Mouse (Mus musculus): ENCODE results near the gene Olfml3. TPM values are rescaled to one million over a fixed set of nuclear protein-coding genes. Genes with fewer than 3 reads are reported as not detected.

Olfml3 gene
- total RNA-seq (2014; rRNA removed) (7.7 and 10.8 TPM in 2 replicates), polyA plus RNA-seq (2015; fragmentation: Nextera tagmentation; extraction: Ambion mirVana) (7.8 and 10.1 TPM in 2 replicates)

- Histone ChIP-seq H3K4me2 (ENCODE audit: low read depth, low read length) (peak within 1 kb of the TSS; percentile 48), H3K27ac (peak within 1 kb of the TSS; percentile 69), H3K9ac (replicated peaks; ENCODE audit: low read length) (0 out of 2 replicates have a peak within 1 kb of the TSS, but pooled peaks have one; percentile 24), H3K27me3 (ENCODE audit: insufficient read depth, low read length) (no peaks in the 10 kb centered on the region), H3K9me3 (ENCODE audit: low read length) (no peaks in the 10 kb centered on the region), H3K4me1 (ENCODE audit: insufficient read depth, low read length) (peaks cover 35% of the 10 kb centered on the region), H3K36me3 (ENCODE audit: insufficient read depth, low read length) (0 out of 2 replicates have a peak, but pooled peaks cover 5% of the 10 kb centered on the region), H3K4me3 (ENCODE audit: low read length) (peak within 1 kb of the TSS; percentile 8)
- DNase-seq (ENCODE audit: low spot score) (peak; percentile 95), ATAC-seq (peak; percentile 64)
- under 1% methylated on average over 18 of the region's 18 CpGs for WGBS
- TF ChIP-seq CTCF (IDR thresholded peaks at IDR 0.05; ENCODE audit: low read depth): peak; percentile 91
These were observed at the start of gene Olfml3 for GRCm38 (mm10) chr3:103737778-103738571. Gene Olfml3 (minus strand): TSS chr3:103738001.

DNA sequence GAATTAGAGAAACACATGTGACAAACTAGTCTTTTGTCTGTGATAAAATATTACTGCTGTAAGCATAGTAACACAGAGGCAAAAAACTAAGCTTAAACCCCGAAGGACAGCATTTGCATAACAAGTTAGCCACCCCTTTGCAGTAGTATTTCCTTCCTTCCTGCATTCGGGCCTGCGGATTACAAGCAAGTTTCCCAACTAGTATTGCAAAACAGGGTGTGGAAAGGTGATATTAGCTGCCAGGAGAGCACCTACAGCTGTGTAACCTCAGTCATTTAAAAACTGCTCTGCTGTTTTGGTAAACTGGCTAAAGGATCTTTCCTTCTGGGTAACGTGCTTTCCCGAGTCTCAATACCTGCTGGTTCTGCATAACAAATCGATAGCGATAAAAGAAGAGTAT is 49.4 kb upstream of the Olfml3 start:
- 68% methylated on average over 7 of the region's 7 CpGs for WGBS
- no peaks in the 10 kb centered on the region for H3K36me3 ChIP-seq (ENCODE audit: insufficient read depth, low read length)
- ATAC-seq (no peak), DNase-seq (ENCODE audit: low spot score) (no peak)
- TF ChIP-seq CTCF (IDR thresholded peaks at IDR 0.05; ENCODE audit: low read depth): no peak
- H3K4me3 ChIP-seq (ENCODE audit: low read length): no peak overlapping the region
- no peak overlapping the region for H3K4me2 ChIP-seq (ENCODE audit: low read depth, low read length)
- no peak overlapping the region for H3K27ac ChIP-seq
- no peaks in the 10 kb centered on the region; the same call in 1 of the 2 replicates for H3K4me1 ChIP-seq (ENCODE audit: insufficient read depth, low read length)
- no peaks in the 10 kb centered on the region for H3K27me3 ChIP-seq (ENCODE audit: insufficient read depth, low read length)
- H3K9ac ChIP-seq (replicated peaks; ENCODE audit: low read length): no peak overlapping the region
- no peaks in the 10 kb centered on the region for H3K9me3 ChIP-seq (ENCODE audit: low read length)

DNA sequence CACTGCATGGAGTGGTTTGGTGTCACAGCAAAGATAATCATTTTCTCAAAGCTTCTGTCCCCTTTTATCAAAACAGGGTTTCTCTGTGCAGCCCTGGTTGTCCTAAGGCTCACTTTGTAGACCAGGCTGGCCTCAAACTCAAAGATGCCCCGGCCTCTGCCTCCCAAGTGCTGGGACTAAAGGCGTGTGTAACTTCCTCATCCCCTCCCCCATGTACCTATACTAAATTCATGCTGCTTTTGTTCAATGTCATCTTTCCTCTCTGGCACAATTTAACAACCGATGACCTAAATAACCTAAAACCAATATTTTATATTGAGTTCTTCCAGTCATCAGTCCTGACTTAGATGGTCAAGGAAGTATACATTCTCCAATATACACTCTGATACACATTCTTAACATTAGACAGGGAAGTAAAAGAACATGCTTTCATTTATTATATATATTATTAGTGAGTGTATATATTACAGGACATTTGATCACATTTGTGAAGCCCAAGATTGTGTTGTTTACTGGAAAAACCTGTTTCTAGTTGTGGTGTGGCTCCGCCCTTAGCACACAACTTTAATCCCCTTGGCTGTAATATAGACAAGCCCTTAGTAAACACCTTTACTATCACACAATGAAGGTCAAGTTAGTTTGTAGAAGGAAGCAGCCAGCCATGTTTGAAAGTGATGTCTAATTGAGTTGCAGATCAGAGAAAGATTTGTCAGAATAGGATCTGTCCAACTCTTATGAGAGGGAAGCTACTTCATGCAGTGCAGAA is 45.2 kb upstream of the Olfml3 start:
- H3K27me3 ChIP-seq (ENCODE audit: insufficient read depth, low read length): no peaks in the 10 kb centered on the region
- H3K4me1 ChIP-seq (ENCODE audit: insufficient read depth, low read length): no peaks in the 10 kb centered on the region
- no peaks in the 10 kb centered on the region for H3K36me3 ChIP-seq (ENCODE audit: insufficient read depth, low read length)
- no peak for ATAC-seq
- H3K4me3 ChIP-seq (ENCODE audit: low read length): no peak overlapping the region
- DNase-seq (ENCODE audit: low spot score): no peak
- no peaks in the 10 kb centered on the region for H3K9me3 ChIP-seq (ENCODE audit: low read length)
- no peak overlapping the region for H3K4me2 ChIP-seq (ENCODE audit: low read depth, low read length)
- 89% methylated on average over 4 of the region's 4 CpGs for WGBS
- H3K27ac ChIP-seq: no peak overlapping the region
- TF ChIP-seq CTCF (IDR thresholded peaks at IDR 0.05; ENCODE audit: low read depth): no peak
- no peak overlapping the region for H3K9ac ChIP-seq (replicated peaks; ENCODE audit: low read length)

- Histone ChIP-seq H3K4me3 (ENCODE audit: low read length) (no peak overlapping the region), H3K4me2 (ENCODE audit: low read depth, low read length) (no peak overlapping the region), H3K4me1 (ENCODE audit: insufficient read depth, low read length) (no peaks in the 10 kb centered on the region), H3K9me3 (ENCODE audit: low read length) (no peaks in the 10 kb centered on the region), H3K27me3 (ENCODE audit: insufficient read depth, low read length) (no peaks in the 10 kb centered on the region), H3K9ac (replicated peaks; ENCODE audit: low read length) (no peak overlapping the region), H3K27ac (no peak overlapping the region), H3K36me3 (ENCODE audit: insufficient read depth, low read length) (no peaks in the 10 kb centered on the region)
- no peak for ATAC-seq
- DNase-seq (ENCODE audit: low spot score): no peak
- WGBS: 75% methylated on average over 5 of the region's 5 CpGs
- no peak for TF ChIP-seq CTCF (IDR thresholded peaks at IDR 0.05; ENCODE audit: low read depth)
These were observed 43.0 kb upstream of the Olfml3 start for GRCm38 (mm10) chr3:103780777-103781176.

- no peaks in the 10 kb centered on the region for H3K27me3 ChIP-seq (ENCODE audit: insufficient read depth, low read length)
- H3K4me3 ChIP-seq (ENCODE audit: low read length): no peak overlapping the region
- no peak overlapping the region for H3K4me2 ChIP-seq (ENCODE audit: low read depth, low read length)
- 93% methylated on average over 3 of the region's 3 CpGs for WGBS
- ATAC-seq: no peak
- H3K9ac ChIP-seq (replicated peaks; ENCODE audit: low read length): no peak overlapping the region
- 0 out of 2 replicates have a peak, but pooled peaks cover 3% of the 10 kb centered on the region for H3K36me3 ChIP-seq (ENCODE audit: insufficient read depth, low read length)
- H3K9me3 ChIP-seq (ENCODE audit: low read length): no peaks in the 10 kb centered on the region
- no peak for TF ChIP-seq CTCF (IDR thresholded peaks at IDR 0.05; ENCODE audit: low read depth)
- DNase-seq (ENCODE audit: low spot score): no peak
- H3K4me1 ChIP-seq (ENCODE audit: insufficient read depth, low read length): no peaks in the 10 kb centered on the region
- H3K27ac ChIP-seq: no peak overlapping the region
These were observed 42.5 kb upstream of the Olfml3 start for GRCm38 (mm10) chr3:103780271-103780670.

DNA sequence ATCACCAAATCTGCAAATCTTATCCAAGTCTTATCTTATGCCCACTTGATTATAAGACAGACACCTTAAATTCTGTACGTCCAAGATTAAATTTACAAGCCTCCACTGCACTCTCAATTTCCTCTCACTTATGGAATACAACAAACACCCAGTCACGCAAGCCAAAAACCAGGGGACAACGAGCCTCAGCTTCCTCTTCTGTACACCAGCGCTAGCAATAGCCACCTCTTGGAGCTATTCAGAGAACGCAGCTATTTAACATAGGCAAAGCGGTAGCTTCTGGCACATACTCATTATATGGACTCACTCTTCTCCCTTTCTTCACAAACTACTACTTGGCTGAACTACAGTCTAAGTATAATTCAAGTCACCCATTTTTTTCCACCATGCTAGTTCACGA is 41.4 kb upstream of the Olfml3 start:
- DNase-seq (ENCODE audit: low spot score): no peak

More for the DNA sequence above, 41.4 kb upstream of the Olfml3 start:
- Histone ChIP-seq H3K36me3 (ENCODE audit: insufficient read depth, low read length) (0 out of 2 replicates have a peak, but pooled peaks cover 3% of the 10 kb centered on the region), H3K4me2 (ENCODE audit: low read depth, low read length) (no peak overlapping the region), H3K9ac (replicated peaks; ENCODE audit: low read length) (no peak overlapping the region), H3K27me3 (ENCODE audit: insufficient read depth, low read length) (no peaks in the 10 kb centered on the region), H3K27ac (no peak overlapping the region), H3K4me3 (ENCODE audit: low read length) (no peak overlapping the region), H3K4me1 (ENCODE audit: insufficient read depth, low read length) (no peaks in the 10 kb centered on the region), H3K9me3 (ENCODE audit: low read length) (no peaks in the 10 kb centered on the region)
- WGBS: 70% methylated on average over 7 of the region's 7 CpGs
- no peak for TF ChIP-seq CTCF (IDR thresholded peaks at IDR 0.05; ENCODE audit: low read depth)
- no peak for ATAC-seq

Data from hindbrain, postnatal 0 days (tissue).